Mouse (Mus musculus): ENCODE measurements around the gene Gm5129.
A peak's percentile ranks its signal among the peaks of the same experiment; 100 is the strongest.

Gm5129 gene

GRCm38 (mm10) chr5:29725369-29725768 is 10.4 kb downstream of the Gm5129 start:
- DNase-seq (ENCODE audit: low spot score): no peak

GRCm38 (mm10) chr5:29721159-29721558 is 14.6 kb downstream of the Gm5129 start:
- DNase-seq (ENCODE audit: low spot score): no peak

- DNase-seq (ENCODE audit: low spot score): no peak
Measured at GRCm38 (mm10) chr5:29712906-29713305, 22.8 kb downstream of the Gm5129 start.

GRCm38 (mm10) chr5:29711631-29712030 is 24.1 kb downstream of the Gm5129 start:
- DNase-seq (ENCODE audit: low spot score): no peak

- no peak for DNase-seq (ENCODE audit: low spot score)
Measured at GRCm38 (mm10) chr5:29708258-29708657, 27.5 kb downstream of the Gm5129 start.

- DNase-seq (ENCODE audit: low spot score): no peak
Measured at GRCm38 (mm10) chr5:29707241-29707640, 28.5 kb downstream of the Gm5129 start.

- DNase-seq (ENCODE audit: low spot score): no peak
Measured at GRCm38 (mm10) chr5:29699520-29700202, 36.1 kb downstream of the Gm5129 start.

- no peak for DNase-seq (ENCODE audit: low spot score)
Measured at GRCm38 (mm10) chr5:29698493-29698892, 37.2 kb downstream of the Gm5129 start.

GRCm38 (mm10) chr5:29688352-29688751 is 47.4 kb downstream of the Gm5129 start:
- peak; percentile 5 for DNase-seq (ENCODE audit: low spot score)

- DNase-seq (ENCODE audit: low spot score): peak; percentile 34
Measured at GRCm38 (mm10) chr5:29687671-29688070, 48.1 kb downstream of the Gm5129 start.

All from c-Kit-positive CD71-positive TER-119-positive erythroid progenitor cells, embryonic 14.5 days (primary cell).